Mouse (Mus musculus): ENCODE measurements around the gene Nono. TPM values are rescaled to one million over a fixed set of nuclear protein-coding genes. Genes with fewer than 3 reads are reported as not detected.

Gene Nono
- 10 to 100 TPM; 57.6 to 70.9 TPM for total RNA-seq (2021)
- polyA plus RNA-seq (2012; rRNA removed) = 46.7 and 83.4 TPM in 2 replicates
- long read RNA-seq, transcript Nono-201 (12 exons, 2,562 nt) = major isoform, 54 of 72 reads
- long read RNA-seq, partial matches to known transcripts = 4 of 72 reads
- long read RNA-seq, other reads (novel, unspliced or antisense) = 14 of 72 reads

DNA sequence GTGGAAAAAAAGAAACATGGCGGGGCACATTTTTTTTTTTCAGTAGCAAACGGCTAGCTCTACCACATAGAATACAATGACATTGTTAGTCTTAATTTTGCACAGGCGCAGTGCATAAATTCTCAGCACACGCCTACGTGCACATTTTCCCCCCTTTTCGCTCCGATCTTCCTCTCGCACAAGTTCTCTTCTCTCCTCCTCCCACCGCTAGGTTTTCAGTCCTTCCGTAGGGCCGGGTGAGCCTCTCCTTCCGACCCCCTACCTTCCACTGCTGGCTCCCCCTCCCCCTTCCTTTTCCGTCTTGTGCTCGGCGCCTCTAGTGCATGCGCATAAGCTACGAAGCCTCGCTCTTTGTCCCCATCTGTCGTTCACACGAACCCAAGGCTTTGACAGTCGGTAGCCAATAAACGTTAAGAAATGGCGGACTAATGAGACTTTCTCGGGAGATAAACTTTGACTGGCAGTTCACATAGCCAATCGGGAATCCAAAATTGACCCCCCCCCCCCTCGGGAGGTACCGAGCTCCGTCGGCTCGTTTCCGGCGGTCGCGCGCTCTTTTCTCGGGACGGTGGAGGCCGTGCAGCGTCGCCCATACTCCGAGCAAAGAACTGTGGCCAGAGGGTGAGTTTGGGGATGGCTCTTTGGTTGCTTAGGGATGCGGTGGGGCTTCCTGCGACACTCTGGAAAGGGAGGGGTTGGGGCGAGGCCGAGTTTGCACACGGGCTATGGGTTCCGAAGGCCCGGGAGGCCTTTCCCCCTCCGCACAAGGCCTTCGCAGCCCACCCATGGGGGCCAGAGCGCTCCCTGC is at the start of gene Nono:
TSS of gene Nono (plus strand) at position 177 of the 808 bp plus-strand sequence.
- no peaks in the 10 kb centered on the region; the same call in 1 of the 2 replicates for H3K4me1 ChIP-seq (ENCODE audit: control insufficient read depth, insufficient read depth, low read length)
- no peaks in the 10 kb centered on the region for H3K27me3 ChIP-seq (ENCODE audit: control insufficient read depth, insufficient read depth, low read length)
- WGBS = 18% methylated on average over 51 of the region's 51 CpGs
- peak within 1 kb of the TSS; percentile 70 for H3K4me3 ChIP-seq
- TF ChIP-seq POLR2A (IDR thresholded peaks at IDR 0.05; ENCODE audit: insufficient read depth, low read depth, low read length) = peak; percentile 82
- 0 out of 2 replicates have a peak, but pooled peaks have one; percentile 30 for TF ChIP-seq EP300 (IDR thresholded peaks at IDR 0.05; ENCODE audit: insufficient read depth, low read depth, low read length)
- peak; percentile 34 for TF ChIP-seq CTCF (IDR thresholded peaks at IDR 0.05)
- intact Hi-C loops (cut with DNase I) = no loop called here
- H3K9ac ChIP-seq (ENCODE audit: low read depth, low read length) = peak within 1 kb of the TSS; percentile 88
- DNase-seq = peak; percentile 77 to 89
- no peaks in the 10 kb centered on the region for H3K79me2 ChIP-seq (replicated peaks; ENCODE audit: control insufficient read depth, insufficient read depth, low read length)
- H3K27ac ChIP-seq = peak within 1 kb of the TSS; percentile 92
- peaks cover 2% of the 10 kb centered on the region for H3K36me3 ChIP-seq (ENCODE audit: control insufficient read depth, insufficient read depth, low read length)

DNA sequence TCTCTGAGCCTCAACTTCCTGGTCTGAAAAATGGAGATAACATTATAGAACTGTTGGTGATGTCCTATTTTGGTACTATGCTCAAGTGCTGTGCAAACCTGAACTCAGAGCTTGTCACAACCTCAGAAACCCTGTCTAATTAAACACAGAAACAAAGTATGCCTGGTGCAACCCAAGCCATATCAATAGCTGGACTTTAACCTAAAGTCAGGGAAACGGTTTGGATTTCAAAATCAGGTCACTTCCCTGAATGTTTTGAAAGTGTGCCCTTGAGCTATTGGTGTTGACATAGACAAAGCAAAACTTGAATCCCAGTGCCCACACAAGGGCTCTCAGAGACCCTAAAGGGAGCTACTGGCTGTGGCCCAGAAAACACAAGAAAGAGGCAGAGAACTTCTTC is 49.4 kb upstream of the Nono start:
- no peak for DNase-seq
- Histone ChIP-seq H3K4me3 (no peak overlapping the region), H3K9ac (ENCODE audit: low read depth, low read length) (no peak overlapping the region), H3K27me3 (ENCODE audit: control insufficient read depth, insufficient read depth, low read length) (peaks cover 3% of the 10 kb centered on the region; the same call in 1 of the 2 replicates), H3K79me2 (replicated peaks; ENCODE audit: control insufficient read depth, insufficient read depth, low read length) (no peaks in the 10 kb centered on the region), H3K4me1 (ENCODE audit: control insufficient read depth, insufficient read depth, low read length) (no peaks in the 10 kb centered on the region), H3K27ac (no peak overlapping the region), H3K36me3 (ENCODE audit: control insufficient read depth, insufficient read depth, low read length) (no peaks in the 10 kb centered on the region)
- intact Hi-C loops (cut with DNase I) = no loop called here
- TF ChIP-seq CTCF (IDR thresholded peaks at IDR 0.05) (no peak), POLR2A (IDR thresholded peaks at IDR 0.05; ENCODE audit: insufficient read depth, low read depth, low read length) (no peak), EP300 (IDR thresholded peaks at IDR 0.05; ENCODE audit: insufficient read depth, low read depth, low read length) (no peak)
- 55% methylated on average over 1 of the region's 1 CpGs for whole genome bisulfite sequencing

DNA sequence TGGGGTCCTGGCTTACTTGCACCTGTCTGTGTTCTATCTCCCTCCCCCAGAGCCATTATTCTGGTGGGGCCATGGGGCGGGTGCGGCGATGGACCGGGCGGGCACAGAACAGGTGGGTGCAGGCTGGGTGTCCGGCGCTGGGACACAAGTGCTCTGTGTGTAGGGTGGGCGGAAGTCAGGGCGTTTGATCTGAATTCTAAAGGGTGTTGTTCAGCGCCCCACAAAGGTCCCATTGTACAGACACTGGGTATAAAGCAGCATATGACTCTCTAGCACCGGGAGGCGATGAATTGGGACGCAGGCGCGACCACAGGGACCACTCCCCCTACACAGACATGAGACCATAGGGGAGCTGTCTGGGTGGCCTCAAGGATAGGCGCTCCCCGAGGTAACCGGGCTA is 45.7 kb upstream of the Nono start:
- H3K27me3 ChIP-seq (ENCODE audit: control insufficient read depth, insufficient read depth, low read length) = peaks cover 4% of the 10 kb centered on the region; the same call in 1 of the 2 replicates

DNA sequence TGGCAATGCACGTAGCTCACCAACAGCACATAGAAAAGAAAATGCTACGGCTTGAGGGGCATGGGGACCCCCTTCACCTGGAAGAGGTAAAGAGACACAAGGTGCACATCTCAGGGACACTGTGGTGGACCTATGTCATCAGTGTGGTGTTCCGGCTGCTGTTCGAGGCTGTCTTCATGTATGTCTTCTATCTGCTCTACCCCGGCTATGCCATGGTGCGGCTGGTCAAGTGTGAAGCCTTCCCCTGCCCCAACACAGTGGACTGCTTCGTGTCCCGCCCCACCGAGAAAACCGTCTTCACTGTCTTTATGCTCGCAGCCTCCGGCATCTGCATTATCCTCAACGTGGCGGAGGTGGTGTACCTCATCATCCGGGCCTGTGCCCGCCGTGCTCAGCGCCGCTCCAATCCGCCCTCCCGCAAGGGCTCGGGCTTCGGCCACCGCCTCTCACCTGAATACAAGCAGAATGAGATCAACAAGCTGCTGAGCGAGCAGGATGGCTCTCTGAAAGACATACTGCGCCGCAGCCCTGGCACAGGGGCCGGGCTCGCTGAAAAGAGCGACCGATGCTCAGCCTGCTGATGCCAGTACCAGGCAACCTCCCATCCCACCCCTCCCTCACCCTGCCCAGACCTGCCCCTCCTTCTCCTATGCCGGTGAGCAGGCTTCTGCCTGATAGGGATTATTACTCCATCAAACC is 44.5 kb upstream of the Nono start:
- no peak overlapping the region for H3K4me3 ChIP-seq
- no peak for DNase-seq
- H3K27me3 ChIP-seq (ENCODE audit: control insufficient read depth, insufficient read depth, low read length) = peaks cover 4% of the 10 kb centered on the region; the same call in 1 of the 2 replicates
- no peaks in the 10 kb centered on the region for H3K79me2 ChIP-seq (replicated peaks; ENCODE audit: control insufficient read depth, insufficient read depth, low read length)
- 24% methylated on average over 32 of the region's 32 CpGs for WGBS
- no peaks in the 10 kb centered on the region for H3K36me3 ChIP-seq (ENCODE audit: control insufficient read depth, insufficient read depth, low read length)
- intact Hi-C loops (cut with DNase I) = no loop called here
- no peak overlapping the region for H3K9ac ChIP-seq (ENCODE audit: low read depth, low read length)
- TF ChIP-seq POLR2A (IDR thresholded peaks at IDR 0.05; ENCODE audit: insufficient read depth, low read depth, low read length) (no peak), CTCF (IDR thresholded peaks at IDR 0.05) (no peak), EP300 (IDR thresholded peaks at IDR 0.05; ENCODE audit: insufficient read depth, low read depth, low read length) (no peak)
- H3K27ac ChIP-seq = no peak overlapping the region
- no peaks in the 10 kb centered on the region for H3K4me1 ChIP-seq (ENCODE audit: control insufficient read depth, insufficient read depth, low read length)

More for the DNA sequence above, 45.7 kb upstream of the Nono start:
- no peak overlapping the region for H3K27ac ChIP-seq
- no peak overlapping the region for H3K9ac ChIP-seq (ENCODE audit: low read depth, low read length)
- WGBS = 42% methylated on average over 18 of the region's 18 CpGs
- H3K4me1 ChIP-seq (ENCODE audit: control insufficient read depth, insufficient read depth, low read length) = no peaks in the 10 kb centered on the region
- no peak overlapping the region for H3K4me3 ChIP-seq
- DNase-seq = no peak
- H3K36me3 ChIP-seq (ENCODE audit: control insufficient read depth, insufficient read depth, low read length) = no peaks in the 10 kb centered on the region
- no peak for TF ChIP-seq EP300 (IDR thresholded peaks at IDR 0.05; ENCODE audit: insufficient read depth, low read depth, low read length)
- TF ChIP-seq POLR2A (IDR thresholded peaks at IDR 0.05; ENCODE audit: insufficient read depth, low read depth, low read length) = no peak
- no peak for TF ChIP-seq CTCF (IDR thresholded peaks at IDR 0.05)
- intact Hi-C loops (cut with DNase I) = no loop called here
- H3K79me2 ChIP-seq (replicated peaks; ENCODE audit: control insufficient read depth, insufficient read depth, low read length) = no peaks in the 10 kb centered on the region

DNA sequence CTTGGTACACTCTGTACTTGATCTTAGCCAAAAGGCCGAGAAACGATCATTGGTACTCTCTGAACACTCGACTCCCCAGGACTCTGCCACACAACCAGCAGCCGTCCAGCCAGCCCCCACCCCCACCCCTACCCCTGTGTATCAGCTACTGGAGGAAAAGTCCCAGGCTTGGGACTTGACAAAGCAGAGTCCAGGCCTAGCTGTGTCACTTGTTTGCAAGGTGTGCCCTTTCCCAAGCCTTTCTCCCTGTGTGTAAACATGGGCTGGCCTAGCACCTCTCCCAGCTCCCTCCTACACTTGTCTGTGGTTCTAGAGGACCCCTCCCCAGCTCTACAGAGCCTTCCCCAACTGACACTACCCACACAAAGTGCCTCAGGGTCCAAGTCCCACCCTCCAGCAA is 42.9 kb upstream of the Nono start:
- Histone ChIP-seq H3K27ac (no peak overlapping the region), H3K27me3 (ENCODE audit: control insufficient read depth, insufficient read depth, low read length) (peaks cover 4% of the 10 kb centered on the region; the same call in 1 of the 2 replicates), H3K79me2 (replicated peaks; ENCODE audit: control insufficient read depth, insufficient read depth, low read length) (no peaks in the 10 kb centered on the region), H3K9ac (ENCODE audit: low read depth, low read length) (no peak overlapping the region), H3K4me1 (ENCODE audit: control insufficient read depth, insufficient read depth, low read length) (no peaks in the 10 kb centered on the region), H3K4me3 (no peak overlapping the region), H3K36me3 (ENCODE audit: control insufficient read depth, insufficient read depth, low read length) (no peaks in the 10 kb centered on the region)
- WGBS = 42% methylated on average over 4 of the region's 4 CpGs
- no peak for TF ChIP-seq CTCF (IDR thresholded peaks at IDR 0.05)
- TF ChIP-seq POLR2A (IDR thresholded peaks at IDR 0.05; ENCODE audit: insufficient read depth, low read depth, low read length) = no peak
- no peak for TF ChIP-seq EP300 (IDR thresholded peaks at IDR 0.05; ENCODE audit: insufficient read depth, low read depth, low read length)
- intact Hi-C loops (cut with DNase I) = no loop called here
- DNase-seq = no peak
